Mouse (Mus musculus): ENCODE results near the gene Tmco4.

Gene Tmco4

DNA sequence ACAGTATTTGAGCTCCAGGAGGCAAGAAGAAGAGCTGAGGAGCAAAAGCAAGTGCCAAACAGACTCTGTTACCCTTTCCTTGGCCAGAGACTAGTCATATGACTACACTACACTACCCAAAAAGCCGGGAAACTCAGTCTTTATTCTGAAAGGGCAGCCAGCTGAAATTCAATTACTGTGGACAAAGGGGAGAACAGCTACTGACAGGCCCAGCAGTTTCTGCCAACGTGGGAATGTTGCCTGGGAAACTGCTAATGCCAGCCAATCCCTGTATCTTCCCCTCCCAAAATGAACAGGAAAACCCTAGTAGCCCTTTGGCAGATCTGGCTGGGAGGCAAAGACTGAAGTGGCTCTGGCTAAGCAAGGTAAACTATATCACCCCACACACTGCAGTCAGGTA is 51.7 kb downstream of the Tmco4 start:
- no peak for DNase-seq

DNA sequence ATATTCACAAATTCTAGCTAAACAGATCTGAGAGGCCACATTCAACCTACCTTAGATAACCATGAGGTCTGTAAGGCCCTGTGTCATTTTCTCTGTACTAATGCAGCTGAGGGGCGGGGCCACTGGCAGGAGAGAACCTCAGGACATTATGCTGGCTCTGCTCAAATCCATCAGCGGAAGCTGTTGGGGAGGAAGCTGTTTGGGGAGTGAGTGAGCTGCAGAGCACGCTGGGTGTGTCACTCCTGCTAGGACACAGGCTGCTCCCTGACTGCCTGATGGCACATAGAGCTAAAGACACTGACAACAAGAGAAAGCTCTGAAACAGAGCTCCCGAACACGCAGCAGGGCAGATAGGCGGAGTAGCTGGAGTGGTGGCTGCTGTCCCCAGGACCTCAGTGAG is 58.0 kb downstream of the Tmco4 start:
- DNase-seq, result no peak

DNA sequence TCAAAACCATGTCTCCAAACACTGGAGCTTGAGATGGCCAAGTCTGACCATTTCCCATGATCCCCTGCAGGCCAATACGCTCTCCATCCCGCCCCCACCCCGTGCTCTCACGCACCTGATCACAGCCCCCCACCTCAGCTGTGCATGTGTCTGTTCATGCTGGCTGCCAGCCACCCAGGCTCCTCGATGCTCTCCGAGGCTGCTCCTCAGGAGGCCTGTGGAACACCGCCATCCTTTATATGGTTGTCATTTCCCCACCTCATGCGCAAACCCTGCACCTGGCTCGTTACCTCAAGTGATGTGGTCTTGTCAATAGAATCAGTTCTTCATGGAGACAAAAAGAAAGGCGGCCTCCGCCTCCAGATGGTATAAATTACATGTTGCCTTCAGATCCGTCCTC is 59.8 kb downstream of the Tmco4 start:
- no peak for DNase-seq

DNA sequence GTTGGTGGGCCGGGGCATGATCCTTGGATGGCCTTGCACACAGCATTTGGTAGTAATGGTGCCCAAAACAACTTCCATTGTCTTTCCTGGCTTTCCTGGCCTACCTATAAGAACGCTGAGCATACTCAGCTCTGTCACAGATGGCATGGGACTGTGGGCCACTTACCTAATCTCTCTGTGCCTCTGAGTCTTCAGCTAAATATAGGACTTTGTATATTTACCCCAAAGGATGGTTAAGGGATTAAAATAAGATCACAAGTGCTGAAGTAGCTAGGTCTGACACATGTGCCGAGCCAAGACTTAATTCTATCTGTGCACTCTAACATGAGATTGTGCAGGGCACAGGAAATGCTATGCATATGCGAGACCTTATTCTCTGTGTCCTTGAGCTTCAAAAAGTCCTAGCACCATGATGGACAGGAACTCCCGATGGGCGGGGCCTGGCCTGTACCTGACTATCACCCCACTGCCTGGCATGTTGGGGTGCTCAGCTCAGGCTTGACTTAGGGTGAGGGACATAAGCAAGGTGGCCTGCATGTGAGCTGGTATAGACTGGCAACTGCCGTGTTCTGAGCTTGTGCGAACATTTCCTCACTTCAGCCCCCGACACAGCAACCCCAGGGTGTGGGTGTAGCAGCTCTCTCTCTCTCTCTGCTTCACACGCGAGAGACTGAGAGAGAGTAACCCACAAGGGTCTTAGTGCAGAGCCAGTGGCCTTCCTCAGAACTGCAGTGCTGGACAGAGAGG is 60.7 kb downstream of the Tmco4 start:
- no peak for DNase-seq

DNA sequence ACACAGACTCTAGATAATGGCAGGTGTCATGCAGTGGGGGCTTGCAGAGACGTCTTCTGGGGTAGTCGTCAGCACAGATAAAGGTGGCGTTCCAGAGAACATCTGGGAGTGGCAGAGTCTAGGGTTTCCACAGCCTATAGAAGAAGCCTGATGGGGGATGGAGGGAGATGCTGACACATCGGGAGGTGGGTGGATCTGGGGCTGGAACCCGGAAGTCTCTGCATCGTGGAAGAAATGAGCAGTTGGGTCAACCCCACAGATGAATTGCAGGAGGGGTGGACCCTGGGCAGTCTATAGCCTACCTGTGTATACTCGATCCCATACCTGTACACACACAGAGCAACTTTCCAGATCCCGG is 61.3 kb downstream of the Tmco4 start:
- no peak for DNase-seq

DNA sequence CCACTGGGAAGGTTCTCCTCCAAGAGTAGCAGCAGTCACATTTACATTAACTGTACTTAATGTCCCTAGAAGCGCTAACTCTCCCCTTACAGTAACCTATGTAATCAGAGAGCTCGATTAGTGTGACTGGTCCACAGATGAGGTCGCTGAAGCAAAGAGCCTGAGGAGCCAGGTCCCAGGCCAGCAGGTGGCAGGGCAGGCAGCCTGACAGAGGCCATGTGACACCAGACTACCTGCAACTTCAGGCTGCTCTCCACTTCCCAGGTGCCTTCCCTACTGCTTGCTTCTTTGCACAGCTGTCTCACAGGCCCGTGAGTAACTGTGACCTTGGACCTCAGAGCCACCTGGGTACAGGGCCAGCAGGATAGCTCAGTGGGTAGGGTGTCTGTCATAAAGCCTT is 61.9 kb downstream of the Tmco4 start:
- DNase-seq, result no peak

DNA sequence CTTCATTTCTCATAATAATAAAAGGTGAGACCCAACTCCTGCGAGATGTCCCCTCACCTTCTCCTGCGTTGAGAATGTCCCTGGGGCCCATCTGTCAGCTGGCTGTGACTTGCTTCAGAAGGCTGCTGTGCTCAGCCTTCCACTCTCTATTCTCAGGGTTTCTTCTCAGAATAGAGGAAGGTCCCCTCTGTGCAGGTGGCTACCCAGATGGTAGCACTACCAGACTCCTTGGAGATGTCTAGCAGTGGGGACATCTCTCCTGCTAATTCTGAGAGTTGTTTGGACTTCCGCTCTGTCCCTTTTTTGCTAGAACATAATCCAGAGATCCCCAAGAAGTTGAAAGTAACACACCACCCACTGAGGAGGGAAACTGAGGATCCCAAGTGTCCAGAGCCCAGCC is 62.3 kb downstream of the Tmco4 start:
- DNase-seq, result no peak

DNA sequence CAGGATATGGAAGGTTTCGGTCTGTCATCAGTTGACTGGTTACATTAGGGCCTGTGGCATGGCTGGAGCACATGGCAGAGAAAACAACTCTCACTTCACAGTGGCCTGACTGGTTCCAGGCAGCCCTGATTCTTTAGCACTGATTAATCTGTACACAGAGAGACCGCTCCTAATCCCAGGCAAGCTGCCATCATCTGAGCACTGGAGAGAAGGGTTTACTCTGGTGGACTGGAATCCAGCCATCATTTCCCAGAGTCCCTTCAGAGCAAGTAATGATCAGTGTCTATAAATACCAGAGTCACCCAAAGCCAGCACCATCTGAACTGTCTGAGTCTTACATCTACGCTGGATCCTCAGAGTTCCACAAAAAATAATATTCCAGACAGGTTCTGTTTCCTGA is 63.1 kb downstream of the Tmco4 start:
- no peak for DNase-seq

DNA sequence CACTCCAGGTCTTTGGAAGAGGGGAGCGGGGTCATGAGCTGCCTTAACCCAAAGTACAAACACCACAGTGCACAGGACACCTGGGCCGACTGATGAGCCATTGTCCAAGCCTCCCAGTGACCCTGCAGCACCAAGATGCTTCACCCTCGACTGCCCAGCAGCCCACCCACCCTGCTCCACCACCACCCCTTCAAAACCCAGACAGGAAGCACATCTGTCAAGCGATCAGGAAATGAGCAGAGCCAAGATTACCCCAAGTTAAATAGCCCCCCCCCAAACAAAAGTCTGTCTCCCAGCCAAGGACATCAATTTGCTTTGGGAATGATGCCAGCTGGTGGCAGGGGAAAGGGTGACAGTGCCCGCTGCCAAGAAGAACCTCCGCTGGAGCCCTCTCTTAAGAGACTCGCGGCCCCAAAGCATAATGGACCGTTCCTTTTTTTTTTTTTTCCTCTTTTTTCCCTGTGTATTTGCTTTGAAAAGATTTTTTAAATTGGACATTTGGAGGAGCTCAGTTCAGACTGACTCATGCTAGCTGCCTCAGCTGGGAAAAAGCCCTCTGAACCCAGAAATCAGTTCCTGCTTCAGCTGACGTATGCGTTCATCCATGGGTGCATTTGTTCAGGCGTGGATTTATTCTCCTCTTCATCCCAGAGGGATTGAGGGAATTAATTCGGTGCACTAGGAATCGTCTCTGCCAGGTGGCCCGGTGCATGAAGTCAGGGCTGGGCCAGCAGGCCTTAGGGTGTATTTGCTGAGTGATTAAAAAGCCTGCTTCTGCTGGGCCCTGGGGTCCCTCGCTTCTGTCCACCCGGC is 65.3 kb downstream of the Tmco4 start:
- no peak for DNase-seq

DNA sequence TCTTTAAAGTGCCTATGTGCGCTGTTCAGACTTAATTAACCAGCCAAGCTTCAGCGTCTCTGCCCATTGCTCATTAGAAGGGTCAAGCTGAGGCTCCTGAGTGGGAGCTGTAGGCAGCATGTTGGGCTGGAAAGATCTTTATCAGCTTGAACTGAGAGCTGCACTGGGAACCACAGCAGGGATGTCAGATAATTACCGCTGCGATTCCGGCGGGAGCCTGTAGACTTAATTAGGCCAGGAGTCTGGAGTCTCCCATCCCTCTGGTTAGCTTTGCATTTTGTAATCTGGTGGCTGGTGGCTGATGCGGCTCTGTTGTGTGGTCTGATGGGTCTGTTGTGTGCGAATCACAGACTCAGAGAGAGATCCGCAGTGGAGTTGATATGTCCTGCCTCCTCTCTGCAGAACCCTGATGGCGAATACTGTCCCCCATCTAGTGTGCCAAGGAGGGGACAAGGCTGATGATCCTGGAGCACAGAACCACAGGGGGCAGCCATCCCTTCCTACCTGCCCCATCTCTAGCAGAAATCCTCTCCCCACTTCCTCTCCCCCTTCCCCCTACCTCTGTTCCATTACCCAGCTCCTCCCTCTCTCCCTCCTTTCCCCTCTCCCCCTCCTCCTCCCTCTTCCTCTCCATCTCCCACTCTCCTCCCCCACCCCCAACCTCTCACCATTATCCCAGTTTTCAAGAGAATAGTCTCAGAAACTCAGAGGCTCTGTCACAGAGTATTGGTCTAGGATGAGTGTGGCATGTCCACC is 67.6 kb downstream of the Tmco4 start:
- DNase-seq, result no peak

DNA sequence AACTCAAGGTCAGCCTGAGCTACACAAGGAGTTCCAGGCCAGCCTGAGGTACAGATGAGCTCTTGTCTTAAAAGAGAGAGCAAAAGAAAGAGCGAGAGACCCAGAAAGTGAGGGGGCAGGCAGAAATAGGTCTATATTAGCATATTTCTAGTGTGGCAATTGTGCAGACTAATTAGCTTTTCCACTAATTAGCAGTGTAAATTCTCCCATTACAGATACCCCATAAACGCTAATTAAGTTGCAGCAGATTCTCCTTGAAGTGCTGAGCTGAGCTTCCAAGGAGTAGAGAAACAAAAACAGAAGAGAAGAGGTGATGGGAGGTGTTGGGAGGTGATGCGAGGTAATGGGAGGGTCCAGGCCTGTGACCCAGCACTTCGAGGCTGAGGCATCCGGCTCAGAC is 69.9 kb downstream of the Tmco4 start:
- no peak for DNase-seq

DNA sequence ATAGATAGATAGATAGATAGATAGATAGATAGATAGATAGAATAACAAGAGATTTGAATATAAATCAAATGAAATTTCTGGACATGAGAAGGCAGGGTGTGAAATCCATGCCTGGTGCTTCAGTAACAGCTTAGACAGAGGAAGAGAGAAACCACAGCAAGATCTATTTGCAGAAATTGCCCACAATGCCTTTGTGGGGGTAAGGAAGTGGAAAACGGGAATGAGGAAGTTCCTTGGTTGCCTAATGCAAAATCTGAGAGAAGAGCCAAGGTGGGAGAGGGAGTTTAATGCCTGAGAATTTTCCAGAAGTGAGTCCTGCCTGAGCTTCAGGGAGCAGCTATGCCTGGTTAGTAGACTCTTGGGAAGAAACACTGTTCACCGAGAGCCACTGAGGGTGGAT is 70.9 kb downstream of the Tmco4 start:
- DNase-seq, result no peak

DNA sequence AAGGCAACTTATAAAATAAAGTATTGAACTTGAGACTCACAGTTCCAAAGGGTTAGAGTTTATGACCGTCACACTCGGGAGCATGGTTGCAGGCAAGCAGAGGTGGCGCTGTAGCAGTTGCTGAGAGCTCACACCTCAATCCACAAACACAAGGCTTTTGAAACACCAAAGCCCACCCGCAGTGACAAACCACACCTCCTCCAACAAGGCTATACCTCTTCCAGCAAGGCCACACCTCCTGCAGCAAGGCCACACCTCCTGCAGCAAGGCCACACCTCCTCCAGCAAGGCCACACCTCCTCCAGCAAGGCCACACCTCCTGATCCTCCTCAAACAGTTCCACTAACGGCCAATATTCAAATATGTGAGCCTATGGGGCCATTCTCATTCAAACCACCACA is 71.9 kb downstream of the Tmco4 start:
- no peak for DNase-seq

DNA sequence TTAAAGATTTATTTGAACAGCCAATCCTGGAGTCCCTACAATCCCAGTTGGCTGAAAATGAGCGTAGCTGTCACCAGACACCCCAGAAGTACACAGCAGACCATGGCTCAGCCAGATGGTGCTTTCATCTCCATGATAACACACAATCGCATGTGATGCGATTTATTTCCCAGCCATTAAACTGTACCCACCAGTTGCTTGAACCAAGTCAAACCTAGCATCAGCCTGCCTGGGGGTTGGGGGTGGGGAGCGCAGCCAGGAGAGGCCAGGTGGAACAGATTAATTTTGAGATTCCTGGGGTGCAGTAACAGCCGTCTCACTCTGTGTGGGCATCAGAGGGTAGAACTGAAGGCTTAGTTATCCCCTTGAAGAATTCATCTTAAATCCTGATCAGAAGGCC is 73.7 kb downstream of the Tmco4 start:
- no peak for DNase-seq

DNA sequence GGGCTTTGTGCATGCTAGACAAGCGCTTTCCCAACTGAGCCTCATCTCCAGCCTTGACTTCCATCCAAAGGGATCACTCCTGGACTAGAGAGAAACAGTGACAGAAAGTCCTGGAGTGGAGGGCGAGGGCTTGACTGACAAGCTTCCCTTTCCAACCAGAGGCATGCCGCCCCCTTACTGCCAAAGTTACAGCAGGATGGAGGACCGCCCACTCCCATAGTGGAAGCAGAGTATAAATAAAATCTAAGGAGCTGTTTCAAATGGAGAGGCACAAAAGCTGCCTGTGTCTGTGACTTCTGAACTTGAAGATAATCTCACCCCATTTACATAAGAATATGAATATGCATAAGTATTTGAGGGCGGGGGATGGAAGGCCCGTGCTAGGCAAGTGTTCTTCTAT is 75.8 kb downstream of the Tmco4 start:
- no peak for DNase-seq

DNA sequence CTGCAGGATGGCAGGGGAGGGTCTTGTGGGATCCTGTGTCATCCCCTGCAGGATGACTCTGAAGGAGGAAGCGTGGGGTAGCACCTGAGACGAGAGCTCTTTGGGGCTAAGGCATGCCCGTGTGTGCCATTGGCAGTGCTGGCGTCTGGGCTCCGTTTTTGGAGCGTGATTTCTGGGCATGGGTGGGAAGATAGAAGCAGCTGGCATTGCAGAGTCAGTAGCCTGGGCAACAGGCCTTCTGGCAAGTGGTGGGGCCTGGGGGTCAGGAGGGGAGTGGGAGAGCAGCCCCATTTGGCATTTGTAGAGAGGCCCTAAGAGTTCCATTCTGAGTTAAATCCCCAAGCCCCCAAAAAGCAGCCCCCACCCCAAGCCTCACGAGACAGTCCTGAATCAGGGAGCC is 80.1 kb downstream of the Tmco4 start:
- no peak for DNase-seq

DNA sequence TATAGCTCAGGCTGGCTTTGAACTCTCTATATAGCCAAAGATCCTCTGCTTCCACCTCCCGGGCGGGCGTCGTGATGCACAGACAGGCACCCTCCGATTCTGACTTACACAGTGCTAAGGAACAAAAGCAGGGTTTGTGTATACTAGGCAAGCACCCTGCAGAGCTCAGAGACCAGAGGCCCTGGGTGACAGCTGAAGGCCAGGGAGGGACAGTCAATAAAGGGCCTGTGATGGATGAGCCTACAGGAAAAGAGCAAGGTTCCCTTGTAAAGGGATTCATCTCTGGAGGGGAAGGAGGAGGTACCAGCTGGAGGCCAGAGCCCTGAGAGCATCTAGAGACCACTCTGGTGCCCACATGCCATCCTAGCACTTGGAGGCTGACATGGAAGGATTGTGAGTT is 80.7 kb downstream of the Tmco4 start:
- DNase-seq, result no peak

DNA sequence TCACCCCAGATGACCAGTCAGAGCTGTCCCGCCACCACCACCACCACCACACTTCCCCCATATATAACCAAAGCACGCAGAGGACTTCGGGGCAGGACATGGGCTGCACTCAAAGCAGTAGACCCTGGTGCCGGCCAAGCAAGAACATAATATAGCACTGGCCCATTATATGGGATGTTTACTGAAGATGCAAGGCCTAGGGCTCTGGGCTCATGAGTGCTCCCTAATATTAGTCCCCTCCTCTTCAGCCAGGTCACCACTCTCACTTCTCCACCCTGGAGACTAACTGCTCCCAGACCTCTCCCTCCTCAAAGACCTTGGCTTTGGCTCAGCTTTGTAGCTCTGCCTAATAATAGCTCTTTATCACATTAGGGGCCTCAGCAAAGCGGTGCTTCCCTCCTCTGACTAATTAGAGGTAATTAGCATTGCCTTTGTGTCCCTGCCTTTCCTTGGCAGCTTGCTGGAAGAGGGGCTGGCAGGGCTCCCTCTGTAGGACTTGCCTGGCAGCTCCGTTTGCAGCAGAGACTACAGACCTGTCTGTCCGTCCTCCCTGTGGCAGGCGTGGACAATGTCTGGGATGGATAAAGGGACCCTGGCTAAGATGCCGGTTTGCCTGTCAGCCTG is 81.7 kb downstream of the Tmco4 start:
- DNase-seq, result peak in 1 of 2 experiments; percentile 20

DNA sequence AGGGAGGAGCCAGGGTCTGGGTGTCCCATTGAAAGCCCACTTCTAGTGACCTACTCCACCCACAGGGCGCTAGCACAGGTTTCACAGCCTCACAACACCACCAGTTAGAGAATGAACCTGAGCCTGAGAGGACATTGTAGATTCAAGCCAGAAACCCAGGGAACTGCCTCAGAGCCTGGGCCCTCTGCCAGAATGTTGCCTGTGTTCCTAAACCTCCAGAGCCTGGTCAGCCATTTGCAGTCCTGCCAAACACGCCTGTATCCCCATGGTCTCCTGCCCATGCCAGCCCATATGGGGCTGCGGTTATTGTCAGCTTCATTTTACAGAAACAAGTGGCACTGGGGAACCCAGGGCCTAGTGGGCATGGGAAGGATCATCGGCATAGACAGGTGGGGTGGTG is 82.6 kb downstream of the Tmco4 start:
- DNase-seq, result peak; percentile 62 to 70

DNA sequence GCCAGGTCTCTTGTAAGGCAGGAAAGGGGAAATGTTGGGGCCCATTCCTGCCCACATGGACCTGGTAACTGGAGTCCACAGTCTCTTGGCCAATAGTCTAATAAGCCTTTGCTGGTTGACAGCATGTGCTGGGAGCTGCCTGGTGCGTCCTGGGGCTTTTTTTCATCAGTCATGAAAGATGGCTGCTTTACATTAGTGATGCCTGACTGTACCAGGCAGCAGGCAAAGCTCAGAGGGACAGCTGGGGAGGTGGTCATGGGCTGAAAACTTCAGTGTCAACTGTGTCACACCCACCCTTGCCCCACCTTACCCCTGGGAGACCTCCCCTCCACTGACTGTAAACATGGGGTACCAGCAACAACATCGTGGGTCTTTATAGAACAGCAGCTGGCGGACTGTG is 83.1 kb downstream of the Tmco4 start:
- DNase-seq, result no peak

DNA sequence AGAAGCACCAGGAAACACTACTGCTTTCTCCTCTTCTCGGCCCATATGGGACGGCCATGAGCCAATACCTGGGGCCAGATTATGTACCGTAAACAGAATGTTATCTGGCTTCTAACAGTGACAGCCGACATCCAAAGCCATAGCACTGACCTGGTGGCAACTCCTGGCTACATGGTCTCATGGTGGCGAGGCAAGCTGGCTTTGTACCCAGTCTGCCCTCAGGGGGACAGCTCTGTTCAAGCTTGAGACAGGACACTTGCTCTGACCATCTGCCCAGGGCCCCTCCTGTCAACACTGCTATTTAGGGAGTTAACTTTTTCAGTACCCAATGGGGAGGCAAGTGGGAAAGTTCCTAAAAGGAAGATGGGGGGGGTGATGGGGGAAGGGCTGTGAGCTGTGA is 84.6 kb downstream of the Tmco4 start:
- no peak for DNase-seq

DNA sequence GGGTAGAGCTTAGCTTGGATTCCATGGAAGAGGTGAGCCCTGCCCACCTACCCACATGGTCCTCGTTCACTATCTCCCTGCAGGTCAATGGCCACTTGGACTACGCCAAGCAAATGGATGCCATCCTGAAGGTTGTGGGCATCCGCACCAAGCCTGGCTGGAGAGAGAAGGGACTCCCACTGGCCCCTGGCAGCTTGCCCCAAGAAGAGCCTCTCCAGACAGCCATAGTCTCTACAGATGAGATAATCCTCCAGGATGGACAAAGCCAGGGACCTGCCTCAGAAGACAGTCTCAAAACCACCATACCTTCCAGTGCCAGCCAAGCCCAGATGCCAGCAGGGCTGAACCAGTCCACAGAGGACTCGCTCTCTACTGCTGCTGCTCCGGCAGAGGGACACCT is 85.3 kb downstream of the Tmco4 start:
- DNase-seq, result no peak

DNA sequence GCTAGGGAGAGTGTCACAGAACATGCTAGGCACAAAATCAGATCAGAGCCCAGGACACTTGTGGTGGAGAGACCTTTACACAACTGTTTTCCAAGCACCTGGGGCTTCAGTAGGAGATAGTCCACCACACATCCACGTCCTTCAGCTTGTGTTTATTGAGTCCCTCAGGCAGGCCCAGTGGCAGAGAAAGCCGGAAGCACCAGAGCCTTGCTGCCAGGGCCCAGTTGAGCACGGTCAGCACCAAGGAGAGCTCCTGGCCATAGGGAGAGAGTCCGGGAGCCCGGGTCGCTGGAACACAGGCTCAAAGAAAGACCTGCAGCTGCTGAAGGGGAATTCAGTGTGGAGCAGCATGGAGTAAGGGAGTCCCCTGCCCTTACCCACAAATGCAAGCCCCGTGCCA is 86.9 kb downstream of the Tmco4 start:
- no peak for DNase-seq

DNA sequence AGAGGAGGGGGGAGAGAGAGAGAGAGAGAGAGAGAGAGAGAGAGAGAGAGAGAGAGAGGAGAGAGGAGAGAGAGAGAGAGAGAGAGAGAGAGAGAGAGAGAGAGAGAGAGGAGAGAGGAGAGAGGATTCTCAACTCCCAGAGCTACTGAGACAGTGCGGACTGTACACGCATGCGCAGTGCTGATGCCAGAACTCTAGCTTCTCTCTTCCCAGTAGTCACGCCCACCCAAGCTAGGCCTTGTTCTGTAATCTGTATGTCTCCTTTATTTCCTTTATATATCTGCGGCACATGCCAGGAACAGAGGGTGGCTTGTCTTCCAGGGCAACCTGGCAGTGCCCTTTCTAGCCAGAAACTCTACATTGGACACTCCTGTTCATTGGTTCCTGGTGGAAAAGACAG is 92.1 kb downstream of the Tmco4 start:
- no peak for DNase-seq
